Mouse (Mus musculus) heart, embryonic 12.5 days (tissue): ENCODE data around the gene Cadps2. TPM values are rescaled to one million over a fixed set of nuclear protein-coding genes. Genes with fewer than 3 reads are reported as not detected.

Source experiments
- ATAC-seq: fragments of 200-750 bp; cut with Nextera tagmentation; 2 replicates; pipeline ENCODE4 v1.8.0; 2017; ENCODE audit warnings: moderate TSS enrichment, moderate library complexity; ENCODE audit not compliant: insufficient number of reproducible peaks, low FRiP score
- H3K27ac ChIP-seq: fragments of 300-500 bp; sonication (generic); 2 replicates; pipeline ENCODE4 v1.5.1; 2016; ENCODE audit warnings: mild to moderate bottlenecking, moderate library complexity; ENCODE audit not compliant: poor library complexity, severe bottlenecking
- H3K27me3 ChIP-seq: fragments of 300-500 bp; sonication (generic); replicated peaks from 2 replicates; pipeline ENCODE4 v1.6.1; 2016; ENCODE audit warnings: mild to moderate bottlenecking, moderate library complexity
- H3K36me3 ChIP-seq: fragments of 300-500 bp; sonication (generic); 2 replicates; pipeline ENCODE4 v1.6.1; 2016; ENCODE audit warnings: mild to moderate bottlenecking, moderate library complexity
- H3K4me1 ChIP-seq: fragments of 300-500 bp; sonication (generic); replicated peaks from 2 replicates; pipeline ENCODE4 v1.6.1; 2016; ENCODE audit warnings: mild to moderate bottlenecking
- H3K4me2 ChIP-seq: fragments of 300-500 bp; sonication (generic); 2 replicates; pipeline ENCODE4 v1.6.1; 2016; ENCODE audit warnings: mild to moderate bottlenecking, moderate library complexity
- H3K4me3 ChIP-seq: fragments of 300-500 bp; sonication (generic); 2 replicates; pipeline ENCODE4 v1.5.1; 2016; ENCODE audit warnings: mild to moderate bottlenecking
- H3K9ac ChIP-seq: fragments of 300-500 bp; sonication (generic); 2 replicates; pipeline ENCODE4 v1.6.1; 2016; ENCODE audit warnings: mild to moderate bottlenecking, moderate library complexity
- H3K9me3 ChIP-seq: fragments of 300-500 bp; sonication (generic); replicated peaks from 2 replicates; pipeline ENCODE4 v1.6.1; 2016; ENCODE audit warnings: mild to moderate bottlenecking, moderate library complexity
- WGBS: fragments of 180-500 bp; shearing (Covaris S2); methylation state at CpG from one replicate; pipeline ENCODE4 v1.1.7; 2016; 5-methylcytosine and 5-hydroxymethylcytosine counted together
- polyA plus RNA-seq: library from polyadenylated mRNA; unstranded; fragments of >200 nt; fragmentation: Nextera tagmentation; extraction: Ambion mirVana; gene quantifications from 2 replicates; pipeline ENCODE4 v1.2.1, GENCODE M21; 2016

Cadps2 gene
- polyA plus RNA-seq, 1 experiment from 2014 or later: 1.1 TPM

GRCm38 (mm10) chr6:23243821-23244760 is 595.1 kb downstream of the Cadps2 start:
- no peak overlapping the region for H3K4me3 ChIP-seq
- no peaks in the 10 kb centered on the region for H3K9me3 ChIP-seq
- no peak overlapping the region for H3K9ac ChIP-seq
- WGBS: 4% methylated on average over 15 of the region's 15 CpGs
- no peak overlapping the region for H3K27ac ChIP-seq
- H3K36me3 ChIP-seq: no peaks in the 10 kb centered on the region
- H3K4me2 ChIP-seq: no peak overlapping the region
- no peak for ATAC-seq
- H3K27me3 ChIP-seq: peaks cover 67% of the 10 kb centered on the region
- peaks cover 17% of the 10 kb centered on the region for H3K4me1 ChIP-seq

Other genes with a start within 250 kb of the Cadps2 start
- gene Rnf133, start 189.1 kb downstream of the Cadps2 start, polyA plus RNA-seq: not detected in 2 replicates
- gene Rnf148, start 184.3 kb downstream of the Cadps2 start, polyA plus RNA-seq: not detected in 2 replicates
- gene Tas2r118, start 130.6 kb upstream of the Cadps2 start, polyA plus RNA-seq: not detected in 2 replicates